Mouse (Mus musculus) forebrain, embryonic 16.5 days (tissue): ENCODE results near the gene Wdfy4. TPM values are rescaled to one million over a fixed set of nuclear protein-coding genes. Genes with fewer than 3 reads are reported as not detected.

Experiments
- ATAC-seq: fragments of 200-750 bp; cut with Nextera tagmentation; 2 replicates; pipeline ENCODE4 v1.8.0; 2017; ENCODE audit warnings: mild to moderate bottlenecking, moderate library complexity
- H3K27ac ChIP-seq: fragments of 300-500 bp; sonication (generic); 2 replicates; pipeline ENCODE4 v1.5.1; 2014; ENCODE audit warnings: low read length, control low read depth
- H3K27me3 ChIP-seq: fragments of 300-500 bp; sonication (generic); replicated peaks from 2 replicates; pipeline ENCODE4 v1.6.1; 2014; ENCODE audit warnings: low read length; ENCODE audit not compliant: control insufficient read depth, insufficient read depth
- H3K36me3 ChIP-seq: fragments of 300-500 bp; sonication (generic); 2 replicates; pipeline ENCODE4 v1.6.1; 2014; ENCODE audit not compliant: control insufficient read depth, insufficient read depth
- H3K4me1 ChIP-seq: fragments of 300-500 bp; sonication (generic); replicated peaks from 2 replicates; pipeline ENCODE4 v1.6.1; 2014; ENCODE audit warnings: low read length; ENCODE audit not compliant: control insufficient read depth, insufficient read depth
- H3K4me2 ChIP-seq: fragments of 300-500 bp; sonication (generic); 2 replicates; pipeline ENCODE4 v1.6.1; 2014; ENCODE audit warnings: mild to moderate bottlenecking, low read length, control low read depth
- H3K4me3 ChIP-seq: fragments of 300-500 bp; sonication (generic); replicated peaks from 2 replicates; pipeline ENCODE4 v1.5.1; 2014; ENCODE audit warnings: mild to moderate bottlenecking, low read length, control low read depth
- H3K9ac ChIP-seq: fragments of 300-500 bp; sonication (generic); replicated peaks from 2 replicates; pipeline ENCODE4 v1.6.1; 2014; ENCODE audit warnings: low read depth, low read length, control low read depth
- H3K9me3 ChIP-seq: fragments of 300-500 bp; sonication (generic); 2 replicates; pipeline ENCODE4 v1.6.1; 2016; ENCODE audit warnings: low read length; ENCODE audit not compliant: control insufficient read depth
- WGBS: fragments of 180-500 bp; shearing (Covaris S2); extraction: QIAGEN DNeasy Blood & Tissue Kit; methylation state at CpG from one replicate; pipeline ENCODE4 v1.1.7; 2014; 5-methylcytosine and 5-hydroxymethylcytosine counted together
- polyA plus RNA-seq: library from polyadenylated mRNA; unstranded; fragments of >200 nt; fragmentation: Nextera tagmentation; extraction: Ambion mirVana; gene quantifications from 2 replicates; pipeline ENCODE4 v1.2.1, GENCODE M21; 2015

Gene Wdfy4
- polyA plus RNA-seq, 1 experiment from 2014 or later: 0.06 TPM

- Histone ChIP-seq H3K4me3 (no peak overlapping the region), H3K9ac (no peak overlapping the region), H3K27ac (no peak overlapping the region), H3K36me3 (no peaks in the 10 kb centered on the region), H3K4me2 (no peak overlapping the region), H3K27me3 (no peaks in the 10 kb centered on the region), H3K9me3 (no peaks in the 10 kb centered on the region), H3K4me1 (no peaks in the 10 kb centered on the region)
- 81% methylated on average over 4 of the region's 4 CpGs for WGBS
- no peak for ATAC-seq
These were observed 16.9 kb upstream of the Wdfy4 start for GRCm38 (mm10) chr14:33202161-33202560.

GRCm38 (mm10) chr14:33194241-33194640 lies 8.9 kb upstream of the Wdfy4 start:
- WGBS: 80% methylated on average over 3 of the region's 3 CpGs
- ATAC-seq: no peak

GRCm38 (mm10) chr14:33193762-33194161 lies 8.5 kb upstream of the Wdfy4 start:
- no peak for ATAC-seq
- no peak overlapping the region for H3K27ac ChIP-seq
- H3K9me3 ChIP-seq: no peaks in the 10 kb centered on the region
- H3K4me2 ChIP-seq: no peak overlapping the region
- H3K27me3 ChIP-seq: no peaks in the 10 kb centered on the region
- H3K36me3 ChIP-seq: no peaks in the 10 kb centered on the region
- H3K4me3 ChIP-seq: no peak overlapping the region
- no peaks in the 10 kb centered on the region for H3K4me1 ChIP-seq
- no peak overlapping the region for H3K9ac ChIP-seq

More at GRCm38 (mm10) chr14:33194241-33194640, 8.9 kb upstream of the Wdfy4 start:
- Histone ChIP-seq H3K27me3 (no peaks in the 10 kb centered on the region), H3K4me2 (no peak overlapping the region), H3K27ac (no peak overlapping the region), H3K9me3 (no peaks in the 10 kb centered on the region), H3K9ac (no peak overlapping the region), H3K4me1 (no peaks in the 10 kb centered on the region), H3K36me3 (no peaks in the 10 kb centered on the region), H3K4me3 (no peak overlapping the region)

GRCm38 (mm10) chr14:33190646-33191045 lies 5.3 kb upstream of the Wdfy4 start:
- no peaks in the 10 kb centered on the region for H3K9me3 ChIP-seq
- no peaks in the 10 kb centered on the region for H3K36me3 ChIP-seq
- ATAC-seq: no peak
- no peak overlapping the region for H3K27ac ChIP-seq
- no peaks in the 10 kb centered on the region for H3K27me3 ChIP-seq
- H3K4me2 ChIP-seq: no peak overlapping the region
- 84% methylated on average over 1 of the region's 1 CpGs for WGBS
- H3K4me1 ChIP-seq: no peaks in the 10 kb centered on the region
- no peak overlapping the region for H3K9ac ChIP-seq
- H3K4me3 ChIP-seq: no peak overlapping the region

GRCm38 (mm10) chr14:33189849-33190423 lies 4.6 kb upstream of the Wdfy4 start:
- H3K4me2 ChIP-seq: no peak overlapping the region
- 92% methylated on average over 21 of the region's 21 CpGs for WGBS
- H3K27me3 ChIP-seq: no peaks in the 10 kb centered on the region
- no peaks in the 10 kb centered on the region for H3K9me3 ChIP-seq
- H3K4me3 ChIP-seq: no peak overlapping the region
- H3K4me1 ChIP-seq: no peaks in the 10 kb centered on the region
- no peak overlapping the region for H3K9ac ChIP-seq
- no peak overlapping the region for H3K27ac ChIP-seq
- no peak for ATAC-seq
- H3K36me3 ChIP-seq: no peaks in the 10 kb centered on the region

- no peak overlapping the region for H3K9ac ChIP-seq
- H3K4me2 ChIP-seq: no peak overlapping the region
- no peaks in the 10 kb centered on the region for H3K4me1 ChIP-seq
- ATAC-seq: no peak
- H3K27ac ChIP-seq: no peak overlapping the region
- no peak overlapping the region for H3K4me3 ChIP-seq
- H3K9me3 ChIP-seq: no peaks in the 10 kb centered on the region
- no peaks in the 10 kb centered on the region for H3K27me3 ChIP-seq
- H3K36me3 ChIP-seq: no peaks in the 10 kb centered on the region
- WGBS: 80% methylated on average over 10 of the region's 10 CpGs
These were observed 3.9 kb upstream of the Wdfy4 start for GRCm38 (mm10) chr14:33189230-33189629.

GRCm38 (mm10) chr14:33187201-33187600 lies 1.9 kb upstream of the Wdfy4 start:
- no peak overlapping the region for H3K27ac ChIP-seq
- H3K4me1 ChIP-seq: no peaks in the 10 kb centered on the region
- H3K27me3 ChIP-seq: no peaks in the 10 kb centered on the region
- ATAC-seq: no peak
- H3K4me3 ChIP-seq: no peak overlapping the region
- 37% methylated on average over 4 of the region's 4 CpGs for WGBS
- no peaks in the 10 kb centered on the region for H3K9me3 ChIP-seq
- H3K4me2 ChIP-seq: no peak overlapping the region
- no peak overlapping the region for H3K9ac ChIP-seq
- H3K36me3 ChIP-seq: no peaks in the 10 kb centered on the region

- Histone ChIP-seq H3K36me3 (no peaks in the 10 kb centered on the region), H3K9ac (no peak overlapping the region), H3K4me3 (no peak overlapping the region), H3K4me1 (no peaks in the 10 kb centered on the region), H3K27ac (no peak overlapping the region), H3K9me3 (no peaks in the 10 kb centered on the region), H3K27me3 (no peaks in the 10 kb centered on the region), H3K4me2 (no peak overlapping the region)
- ATAC-seq: no peak
- 80% methylated on average over 5 of the region's 5 CpGs for WGBS
These were observed 5.2 kb downstream of the Wdfy4 start for GRCm38 (mm10) chr14:33180102-33180501.

GRCm38 (mm10) chr14:33175059-33175821 lies 10.1 kb downstream of the Wdfy4 start:
- WGBS: 90% methylated on average over 4 of the region's 4 CpGs
- H3K9me3 ChIP-seq: no peaks in the 10 kb centered on the region
- H3K9ac ChIP-seq: no peak overlapping the region
- H3K4me1 ChIP-seq: no peaks in the 10 kb centered on the region
- no peaks in the 10 kb centered on the region for H3K27me3 ChIP-seq
- no peak overlapping the region for H3K4me2 ChIP-seq
- H3K36me3 ChIP-seq: no peaks in the 10 kb centered on the region
- H3K27ac ChIP-seq: no peak overlapping the region
- ATAC-seq: no peak
- no peak overlapping the region for H3K4me3 ChIP-seq
